Mouse (Mus musculus) testis, adult 10 weeks (tissue): ENCODE results near the gene Zscan4e. TPM values are rescaled to one million over a fixed set of nuclear protein-coding genes. Genes with fewer than 3 reads are reported as not detected.

Experiments used
- polyA plus RNA-seq: library from polyadenylated mRNA; stranded (reverse); fragments of 350-450 nt; fragmentation: Illumina TruSeq; extraction: RNeasy Lipid Tissue Mini Kit (QIAGEN cat#74804); gene quantifications from one replicate; pipeline ENCODE4 v1.2.3, GENCODE M21; 2014; ENCODE audit warnings: low read depth, low replicate concordance

Gene Zscan4e
- not detected for polyA plus RNA-seq

GRCm38 (mm10) chr7:11310582-11310981 is at the start of gene Zscan4e:
Gene Zscan4e, minus strand, starts transcription at chr7:11310682.

Other genes starting within 250 kb of the Zscan4e start
- gene Zscan4-ps1, start 241.0 kb downstream of the Zscan4e start, polyA plus RNA-seq = not detected
- not detected for gene Zscan4d, start 144.5 kb downstream of the Zscan4e start, polyA plus RNA-seq
- 0.25 TPM for gene Zscan4f, start 87.2 kb upstream of the Zscan4e start, polyA plus RNA-seq
- gene Zscan4-ps2, start 203.6 kb upstream of the Zscan4e start, polyA plus RNA-seq = 1.1 TPM